ENCODE assay signal across 9 mouse cellular contexts in genomic region chr4:134851876-134852275, GRCm38 (mm10). TPM values are rescaled to one million over a fixed set of nuclear protein-coding genes. Genes with fewer than 3 reads are reported as not detected.
DNase-seq lines count a peak whose midpoint lies in the region; ATAC-seq and TF ChIP-seq lines count a peak whose summit lies in the region.
"Had no signal": no experiment of that assay in that cellular context is flagged by ENCODE, and none has a peak within 500 bp of the region (broad histone marks: within the 10 kb centered on the region; RNA-seq: fewer than 3 reads in every experiment).

No protein-coding gene starts in this region.

- DNase-seq in cerebellum, adult 11-12 months: peak; percentile 32
- DNase-seq in cerebellum, postnatal 4 days (ENCODE audit: low spot score in 2 of 2): no peak
- DNase-seq in spleen, adult 2 months (ENCODE audit: low read depth in 1 of 2, low spot score in 2 of 2): no peak
- DNase-seq in spleen, adult 12 weeks (ENCODE audit: low spot score): no peak
- DNase-seq in lung, postnatal 25 days (ENCODE audit: low spot score): peak; percentile 4
- DNase-seq in adrenal gland, postnatal 25 days: no peak
- no peak for DNase-seq in layer of hippocampus, postnatal 36 days

- TF ChIP-seq CTCF in spleen, adult 2 months (IDR thresholded peaks at IDR 0.05; ENCODE audit: extremely low read depth, insufficient read depth, insufficient read length, insufficient replicate concordance): no peak

- no peaks in the 10 kb centered on the region for H3K27me3 ChIP-seq in spleen, adult 2 months (ENCODE audit: control insufficient read depth, insufficient read depth, low read length)
- peaks cover 12% of the 10 kb centered on the region for H3K27me3 ChIP-seq in heart, embryonic 15.5 days

- TF ChIP-seq POLR2A in spleen, adult 2 months (IDR thresholded peaks at IDR 0.05; ENCODE audit: low read depth, low read length): no peak

- no peaks in the 10 kb centered on the region for H3K9me3 ChIP-seq in heart, embryonic 15.5 days (replicated peaks)

- peaks cover 8% of the 10 kb centered on the region; the same call in 1 of the 2 replicates for H3K4me1 ChIP-seq in spleen, adult 2 months (ENCODE audit: control insufficient read depth, insufficient read depth, insufficient read length)
- peaks cover 22% of the 10 kb centered on the region for H3K4me1 ChIP-seq in heart, embryonic 15.5 days (replicated peaks)

- WGBS in spleen, adult 2 months: 18% methylated on average over 14 of the region's 14 CpGs
- 18% methylated on average over 14 of the region's 14 CpGs for WGBS in heart, embryonic 15.5 days

- peak overlapping the region; percentile 92 for H3K4me2 ChIP-seq in heart, embryonic 15.5 days

- H3K36me3 ChIP-seq in spleen, adult 2 months (ENCODE audit: control insufficient read depth, insufficient read depth, low read length): no peaks in the 10 kb centered on the region
- no peaks in the 10 kb centered on the region for H3K36me3 ChIP-seq in heart, embryonic 15.5 days

- H3K9ac ChIP-seq in heart, embryonic 15.5 days: peak overlapping the region; percentile 97

- ATAC-seq in heart, embryonic 15.5 days (replicated peaks; ENCODE audit: insufficient number of reproducible peaks, insufficient read depth, low FRiP score, low read depth): no peak

- no peak overlapping the region for H3K27ac ChIP-seq in spleen, adult 2 months (ENCODE audit: insufficient read depth, low read length)
- H3K27ac ChIP-seq in heart, embryonic 15.5 days: no peak overlapping the region

- peak overlapping the region; percentile 90 for H3K4me3 ChIP-seq in spleen, adult 2 months (ENCODE audit: extremely low read depth, insufficient read depth, insufficient read length)
- peak overlapping the region; percentile 99 for H3K4me3 ChIP-seq in heart, embryonic 15.5 days

RNA-seq across cellular contexts. Expression of gene Maco1, which starts 1.3 kb away (rescaled TPM):
- 6.5 and 8.5 TPM in 2 replicates for polyA plus RNA-seq in spleen, adult 2 months (2012; rRNA removed)
- polyA plus RNA-seq in heart, embryonic 15.5 days (2015; fragmentation: Nextera tagmentation; extraction: Ambion mirVana): 22.0 and 25.5 TPM in 2 replicates
- 39.2 and 40.0 TPM in 2 replicates for total RNA-seq in adrenal gland, postnatal 25 days (2021)
- total RNA-seq in layer of hippocampus, postnatal 36 days (2021): 10 to 100 TPM; 43.2 to 44.8 TPM

RNA-seq across cellular contexts. Expression of gene Rhd, which starts 12.5 kb away (rescaled TPM):
- 69.5 and 84.0 TPM in 2 replicates for polyA plus RNA-seq in spleen, adult 2 months (2012; rRNA removed)
- polyA plus RNA-seq in heart, embryonic 15.5 days (2015; fragmentation: Nextera tagmentation; extraction: Ambion mirVana): 5.4 and 8.9 TPM in 2 replicates
- total RNA-seq in adrenal gland, postnatal 25 days (2021): 0.33 TPM in 1 of 2 replicates, not detected in the other
- not detected for total RNA-seq in layer of hippocampus, postnatal 36 days (2021)
- total RNA-seq: layer of hippocampus, adult 18-20 months had no signal

Comparison
In these comparisons a context has a peak if more than half of its experiments do, and no peak if none do; other contexts are left out.
1. DNase-seq: peak in cerebellum, adult 11-12 months (single experiment) and lung, postnatal 25 days (single experiment); none in cerebellum, postnatal 4 days (0 of 2), spleen, adult 2 months (0 of 2), spleen, adult 12 weeks (single experiment), adrenal gland, postnatal 25 days (single experiment) and layer of hippocampus, postnatal 36 days (0 of 2).